Mouse (Mus musculus): ENCODE results near the gene Plxnb1.

Plxnb1 gene

DNA sequence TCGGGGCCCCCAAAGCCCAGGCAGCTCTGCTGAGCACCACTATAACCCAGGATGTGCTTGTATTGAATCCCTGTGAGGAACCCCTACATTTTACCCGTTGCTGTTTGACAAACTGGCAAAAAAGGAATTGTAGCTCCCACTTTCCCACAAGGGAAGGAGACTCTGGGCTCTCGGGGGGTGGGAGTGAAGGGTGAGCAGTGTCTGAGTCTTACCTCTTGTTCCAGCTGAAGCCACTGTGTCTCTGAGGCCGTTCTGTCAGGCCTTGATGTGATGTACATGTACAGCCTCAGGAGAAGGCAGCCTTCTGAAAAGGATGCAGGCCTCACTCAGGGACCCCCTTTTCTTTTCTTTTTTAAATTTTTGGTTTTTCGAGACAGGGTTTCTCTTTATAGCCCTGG, 34.3 kb upstream of the Plxnb1 start:
- DNase-seq (ENCODE audit: low read depth, low spot score) = no peak

DNA sequence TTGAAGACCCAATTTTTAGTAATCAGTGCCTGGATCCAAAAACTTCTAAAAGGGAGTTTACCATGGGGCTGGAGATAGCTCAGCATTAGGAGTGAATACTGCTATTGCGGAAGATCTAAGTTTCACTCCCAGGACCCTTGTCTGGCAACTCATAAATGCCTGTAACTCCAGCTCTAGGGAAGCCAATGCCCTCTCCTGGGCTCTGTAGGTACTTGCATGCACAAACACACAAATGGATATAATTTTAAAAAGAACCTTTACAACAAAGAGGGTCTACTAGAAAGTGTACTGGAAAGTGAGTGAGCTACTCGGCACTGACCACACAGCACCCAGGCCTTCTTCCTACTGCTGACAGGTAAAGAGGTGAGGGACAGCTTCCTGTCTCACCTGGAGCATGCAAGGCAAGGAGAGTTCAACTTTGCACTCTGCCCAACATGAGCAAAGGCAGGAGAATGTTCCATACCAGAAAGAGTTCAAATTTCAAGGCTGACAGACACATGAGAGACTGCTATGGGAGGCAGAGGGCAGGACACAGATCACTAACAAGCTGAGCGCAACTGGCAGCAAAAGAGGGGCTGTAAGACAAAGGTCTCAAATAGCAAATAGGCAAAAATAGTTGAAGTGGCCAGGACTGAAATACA, 27.0 kb upstream of the Plxnb1 start:
- DNase-seq (ENCODE audit: low read depth, low spot score) = no peak

DNA sequence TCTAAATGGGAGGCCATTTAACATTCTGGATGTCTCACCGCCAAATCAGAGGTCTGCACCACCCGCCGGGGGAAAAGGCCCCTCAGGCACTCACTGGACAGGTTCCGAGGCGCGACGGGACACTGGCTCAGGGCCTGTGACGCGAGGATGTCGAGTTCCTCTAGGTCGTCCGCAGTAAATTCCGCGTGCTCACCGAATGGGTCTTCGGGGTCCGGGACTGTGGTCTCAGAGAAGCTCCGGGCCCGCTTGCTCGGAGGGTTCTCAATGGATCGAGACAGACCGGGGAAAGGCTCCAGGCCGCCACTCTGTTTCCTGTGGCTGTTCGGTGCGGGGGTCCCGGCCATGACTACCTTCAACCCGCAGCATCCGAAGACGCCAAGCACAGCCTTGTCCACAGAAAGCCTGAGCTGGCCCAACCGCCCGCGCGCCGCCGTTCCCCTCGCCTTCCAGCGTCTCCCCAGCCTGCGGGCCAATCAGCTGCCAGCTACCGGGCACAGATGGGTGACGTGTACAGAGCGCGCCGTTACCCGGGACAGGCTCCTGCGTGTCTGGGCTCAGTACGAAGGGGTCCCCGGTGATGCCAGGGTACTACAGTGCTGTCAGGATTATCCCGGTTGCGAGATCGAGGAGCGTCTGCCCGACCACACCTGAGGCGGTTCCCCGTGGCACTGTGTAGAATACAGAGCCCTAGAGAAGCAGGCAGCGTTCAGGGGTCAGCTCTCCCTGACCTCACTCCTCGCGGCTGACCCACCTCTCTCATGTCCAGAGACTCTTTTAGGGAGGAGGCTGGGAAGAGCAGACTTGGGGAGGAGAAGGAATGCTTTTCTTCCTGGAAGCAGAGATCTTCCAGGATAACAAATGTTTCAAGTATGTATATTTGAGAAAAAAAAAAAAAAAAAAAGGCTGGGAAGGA, 21.3 kb upstream of the Plxnb1 start, which contains the start of gene Atrip:
Gene Atrip (minus strand): TSS at position 464 of the 913 bp plus-strand sequence.
- peak; percentile 93 for DNase-seq (ENCODE audit: low read depth, low spot score)

DNA sequence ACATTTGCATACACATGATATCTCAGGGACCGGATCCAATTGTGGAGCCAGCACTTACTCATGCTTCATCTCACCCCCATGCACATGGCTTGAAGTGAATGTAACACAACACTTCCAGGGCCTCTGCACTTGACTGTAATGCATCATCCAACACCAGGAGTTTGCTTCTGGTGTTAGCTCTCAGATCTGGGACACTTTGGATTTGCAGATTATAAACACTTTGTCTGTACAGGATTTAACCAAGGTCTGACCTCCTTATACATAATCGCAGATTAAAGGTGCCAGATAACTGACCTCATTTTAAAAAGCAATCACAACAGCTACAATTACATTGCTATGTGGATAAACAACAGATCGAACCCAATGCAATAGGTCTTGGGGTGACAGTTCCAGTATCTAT, 14.7 kb upstream of the Plxnb1 start:
- no peak for DNase-seq (ENCODE audit: low read depth, low spot score)

DNA sequence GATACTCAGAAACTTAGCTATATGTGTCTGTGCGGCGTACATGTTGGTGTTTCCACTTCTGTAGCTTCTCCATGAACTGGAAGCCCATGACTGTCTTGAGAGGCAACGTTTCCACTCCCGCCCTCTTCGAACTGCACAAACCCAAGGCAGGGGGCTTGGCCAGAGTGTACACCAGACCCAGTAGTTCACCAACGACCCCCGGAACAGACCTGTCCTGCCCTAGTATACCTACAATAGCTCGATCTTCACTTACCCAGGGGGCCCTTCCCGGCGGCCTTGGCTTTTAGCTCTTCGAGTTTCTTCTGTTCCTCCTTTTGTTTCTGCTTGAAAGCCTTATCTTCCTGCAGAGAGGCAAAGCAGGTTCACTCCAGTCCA, 13.5 kb upstream of the Plxnb1 start:
- no peak for DNase-seq (ENCODE audit: low read depth, low spot score)

DNA sequence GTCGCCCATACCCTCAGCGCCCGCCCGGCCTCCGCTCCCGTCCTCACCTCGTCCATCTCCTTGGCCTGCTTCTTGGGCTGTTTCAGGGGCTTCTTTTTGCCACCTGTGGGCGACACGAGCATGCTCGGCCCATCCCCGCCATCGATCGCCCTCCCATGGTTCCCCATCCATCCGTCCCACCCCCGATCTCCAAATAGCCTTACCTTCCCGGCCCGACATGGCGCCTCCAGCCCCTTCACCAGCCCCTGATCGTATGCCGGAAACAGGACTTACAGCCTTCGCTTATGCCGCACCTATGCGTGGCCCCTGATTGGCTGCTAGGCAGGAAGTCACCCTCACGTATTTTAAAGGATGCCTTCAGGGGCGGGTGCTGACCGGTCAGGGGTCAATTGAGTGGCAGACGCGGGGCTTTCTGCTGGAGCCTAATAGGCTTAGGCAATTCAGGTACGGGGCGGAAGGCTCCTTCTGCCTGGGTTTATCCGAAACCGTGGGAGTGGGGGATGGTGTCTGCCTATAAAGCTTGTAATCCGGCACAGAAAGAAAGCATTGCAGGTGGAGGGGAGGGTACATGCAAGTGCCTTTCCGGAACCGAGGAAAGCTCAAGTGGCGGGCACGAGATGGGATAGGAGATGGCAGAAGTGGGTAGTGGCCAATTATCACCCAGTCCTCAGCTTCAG, 12.9 kb upstream of the Plxnb1 start, which contains the start of the genes Ccdc51 and Tma7:
Gene Ccdc51 (plus strand): TSS at position 370 of the 677 bp plus-strand sequence.
Gene Tma7 (minus strand): TSS at position 464 of the 677 bp plus-strand sequence.
- DNase-seq (ENCODE audit: low read depth, low spot score) = peak; percentile 92

DNA sequence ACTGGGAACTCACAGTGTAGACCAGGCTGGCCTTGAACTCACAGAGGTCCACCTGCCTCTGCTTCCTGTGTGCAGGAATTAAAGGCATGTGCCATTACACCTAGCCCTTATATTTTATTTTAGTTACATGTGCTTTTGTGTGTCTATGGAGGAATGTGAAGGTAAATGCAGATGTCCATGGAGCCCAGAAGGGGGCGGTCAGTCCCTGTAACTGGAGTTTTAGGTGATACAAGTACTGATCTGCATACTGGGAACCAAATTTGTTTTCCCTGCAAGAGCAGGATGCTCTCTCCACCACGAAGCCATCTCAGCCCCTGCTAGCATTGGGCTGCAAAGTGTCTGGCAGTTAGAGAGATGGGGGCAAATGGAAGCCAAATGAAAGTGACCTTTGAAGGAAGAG, 10.3 kb upstream of the Plxnb1 start:
- peak; percentile 52 for DNase-seq (ENCODE audit: low read depth, low spot score)

DNA sequence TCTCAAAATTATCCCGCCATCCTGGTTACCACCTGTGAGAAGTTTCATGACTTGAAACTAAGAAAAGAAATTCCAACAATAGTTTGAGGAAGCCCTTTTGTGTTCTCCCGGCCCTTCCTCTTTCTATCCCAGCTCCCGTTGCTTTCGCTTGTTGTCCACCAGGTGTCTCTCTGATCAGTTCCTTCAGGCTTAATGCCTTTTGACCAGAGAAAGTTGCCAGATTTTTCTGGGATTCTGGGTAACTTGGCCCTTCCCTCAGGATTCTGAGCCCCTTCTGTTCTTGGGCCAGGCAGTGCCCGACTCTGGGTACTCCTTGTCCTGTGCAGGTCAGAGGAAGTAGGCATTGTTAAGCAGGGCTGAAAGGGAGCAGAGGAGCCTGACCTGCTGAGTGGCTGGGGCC, 7.2 kb upstream of the Plxnb1 start:
- peak; percentile 49 for DNase-seq (ENCODE audit: low read depth, low spot score)

DNA sequence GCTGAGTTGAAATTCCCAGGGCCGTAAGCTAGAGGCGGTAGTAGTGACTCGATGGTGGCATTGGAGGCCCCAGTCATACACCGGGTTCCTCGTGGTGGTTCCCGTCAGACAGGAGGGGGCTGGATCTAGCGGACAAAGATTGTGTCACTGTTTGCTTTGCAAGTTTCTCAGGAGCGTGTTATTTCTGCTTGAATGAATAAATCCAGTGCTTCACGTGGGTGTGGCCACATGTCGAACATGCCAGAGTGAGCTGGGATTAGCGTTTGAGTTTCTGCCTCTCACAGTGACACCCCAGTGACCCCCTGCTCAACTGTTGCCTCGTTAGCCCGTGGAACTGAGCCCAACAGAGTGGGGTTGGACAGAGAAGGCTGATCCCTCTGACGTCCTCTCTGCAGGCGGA, 4.7 kb upstream of the Plxnb1 start:
- DNase-seq (ENCODE audit: low read depth, low spot score) = no peak

DNA sequence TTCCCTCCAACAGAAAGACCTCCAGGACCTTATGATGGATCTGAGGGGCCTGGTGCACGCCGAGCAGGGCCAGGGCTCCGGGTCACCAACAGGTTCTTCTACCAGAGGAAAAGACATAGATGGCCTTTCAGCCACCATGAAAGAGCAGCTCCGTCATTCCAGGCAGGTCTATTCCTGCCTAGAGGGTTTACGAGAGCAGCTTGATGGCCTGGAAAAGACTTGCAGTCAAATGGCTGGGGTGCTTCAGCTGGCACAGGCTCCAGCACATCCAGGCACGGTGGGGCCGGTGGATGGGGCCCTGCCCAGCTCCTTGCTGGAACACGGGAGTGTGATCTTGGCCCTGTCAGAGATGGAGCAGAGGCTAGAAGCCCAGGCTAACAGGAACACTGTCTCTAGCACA, 3.4 kb upstream of the Plxnb1 start:
- no peak for DNase-seq (ENCODE audit: low read depth, low spot score)

DNA sequence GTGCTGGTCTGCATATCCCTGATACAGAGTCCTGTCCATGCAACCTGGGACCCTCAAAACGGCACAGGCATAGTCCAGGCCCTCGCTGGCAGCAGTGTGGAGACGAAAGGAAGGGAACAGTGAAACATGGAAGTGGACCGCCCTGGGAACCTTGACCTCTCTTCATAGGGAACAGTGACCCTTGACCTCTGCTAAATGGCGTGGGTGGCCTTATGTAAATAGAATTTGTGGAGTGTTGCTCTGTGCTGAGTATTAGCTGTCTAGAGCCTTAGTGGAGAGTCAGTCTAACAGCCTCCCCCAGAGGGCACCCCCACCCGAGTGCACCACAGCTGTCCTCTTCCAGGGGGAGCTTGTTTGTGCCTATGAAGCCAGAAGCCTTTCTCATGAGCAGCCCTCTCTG, 2.4 kb upstream of the Plxnb1 start:
- no peak for DNase-seq (ENCODE audit: low read depth, low spot score)

DNA sequence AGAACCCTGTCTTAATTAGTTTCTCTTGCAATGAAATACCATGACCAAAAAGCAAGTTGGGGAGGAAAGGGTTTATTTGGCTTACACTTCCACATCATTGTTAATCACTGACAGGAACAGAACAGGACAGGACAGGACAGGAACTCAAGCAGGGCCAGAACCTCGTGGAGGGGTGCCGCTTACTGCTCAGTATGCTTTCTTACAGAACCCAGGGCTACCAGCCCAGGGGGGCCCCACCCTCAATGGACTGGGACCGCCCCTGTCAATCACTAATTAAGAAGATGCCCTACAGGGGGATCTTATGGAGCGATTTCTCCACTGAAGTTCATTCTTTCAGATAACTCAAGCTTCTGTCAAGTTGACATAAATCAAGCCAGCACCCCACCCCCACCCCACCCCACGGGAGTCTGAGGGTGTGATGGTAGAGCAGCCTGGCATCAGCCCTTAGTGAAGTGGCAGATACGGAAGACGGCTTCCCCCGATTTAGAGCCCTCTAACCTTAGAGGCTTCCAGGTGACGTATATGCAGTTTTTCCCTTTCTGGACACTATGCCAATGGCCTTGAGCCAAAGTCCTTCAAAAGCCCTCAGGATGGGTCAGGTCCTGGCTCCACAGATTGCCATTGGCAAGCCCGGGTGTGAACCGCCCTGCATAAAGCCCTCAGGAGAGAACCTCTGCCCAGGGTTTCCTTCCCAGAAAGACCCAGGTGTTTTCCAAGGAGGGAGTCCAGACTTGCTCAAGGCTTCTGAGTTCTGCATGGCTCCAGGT, 1.2 kb upstream of the Plxnb1 start:
- no peak for DNase-seq (ENCODE audit: low read depth, low spot score)

DNA sequence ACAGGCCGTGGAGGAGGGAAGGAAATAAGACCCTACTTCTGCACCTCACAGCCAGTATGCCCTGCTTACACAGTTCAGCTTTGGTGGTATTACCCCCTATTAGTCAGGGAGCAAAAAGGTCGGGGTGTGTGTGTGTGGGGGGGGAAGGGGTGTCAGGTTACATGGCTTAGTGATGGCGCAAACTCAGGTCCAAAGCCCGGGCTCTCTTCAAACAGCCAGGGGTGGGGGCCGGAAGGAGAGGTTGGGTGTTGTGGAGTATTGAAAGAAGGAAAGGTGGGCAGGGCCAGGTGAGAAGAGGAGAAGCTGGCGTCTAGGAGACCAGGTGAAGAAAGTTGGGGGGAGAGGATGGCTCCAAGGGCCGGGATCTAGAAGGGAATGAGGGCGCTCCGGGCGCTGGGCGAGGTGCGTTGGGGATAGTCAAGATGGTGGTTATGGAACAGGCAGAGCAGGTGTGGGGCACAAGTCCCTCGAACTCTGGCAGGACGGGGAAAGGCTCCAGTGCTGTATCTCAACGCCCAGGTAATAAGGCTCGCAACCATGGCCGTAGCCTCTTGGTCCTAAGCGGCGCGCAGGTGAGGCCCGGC, 544 bp upstream of the Plxnb1 start:
- peak; percentile 23 for DNase-seq (ENCODE audit: low read depth, low spot score)

DNA sequence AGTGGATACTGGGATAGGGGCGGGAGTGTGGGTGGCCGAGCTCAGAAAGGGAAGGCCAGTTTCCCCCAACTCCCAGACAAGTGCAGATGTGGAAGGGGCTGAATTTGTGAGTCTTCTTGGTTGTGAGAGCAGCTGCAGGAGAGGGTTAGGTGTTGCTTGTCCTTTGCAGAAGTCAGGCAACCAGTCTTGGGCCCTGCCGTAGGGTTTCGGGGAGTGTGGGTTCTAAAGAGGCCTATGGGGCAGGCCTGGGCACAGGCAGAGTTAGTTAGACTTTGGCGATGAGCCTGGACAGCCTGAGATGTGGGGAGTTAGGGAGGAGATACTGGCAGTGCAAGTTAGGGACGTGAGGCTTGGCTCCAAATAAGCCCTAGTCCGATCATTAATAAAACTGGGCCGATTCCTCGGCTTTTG, 1.1 kb downstream of the Plxnb1 start:
- peak; percentile 16 for DNase-seq (ENCODE audit: low read depth, low spot score)

DNA sequence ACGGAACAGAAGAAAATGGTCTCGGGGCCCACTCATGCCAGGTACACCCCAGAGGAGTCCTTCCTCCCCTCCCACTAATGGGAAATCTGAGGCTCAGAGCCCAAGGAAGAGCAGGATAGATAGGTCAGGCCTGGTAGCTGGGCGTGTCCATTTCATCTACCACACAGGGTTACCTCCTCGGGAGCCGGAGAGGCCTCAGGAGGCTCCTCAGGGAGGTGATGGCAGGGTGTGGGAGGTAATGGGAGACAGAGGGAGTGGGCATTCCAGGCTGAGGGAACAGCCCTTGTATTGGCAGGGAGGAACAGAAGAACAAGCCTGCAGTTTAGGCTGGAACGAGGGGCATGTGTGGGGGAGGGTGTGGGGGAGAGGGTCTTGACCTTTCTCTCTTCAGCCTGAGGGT, 1.7 kb downstream of the Plxnb1 start:
- DNase-seq (ENCODE audit: low read depth, low spot score) = peak; percentile 43

DNA sequence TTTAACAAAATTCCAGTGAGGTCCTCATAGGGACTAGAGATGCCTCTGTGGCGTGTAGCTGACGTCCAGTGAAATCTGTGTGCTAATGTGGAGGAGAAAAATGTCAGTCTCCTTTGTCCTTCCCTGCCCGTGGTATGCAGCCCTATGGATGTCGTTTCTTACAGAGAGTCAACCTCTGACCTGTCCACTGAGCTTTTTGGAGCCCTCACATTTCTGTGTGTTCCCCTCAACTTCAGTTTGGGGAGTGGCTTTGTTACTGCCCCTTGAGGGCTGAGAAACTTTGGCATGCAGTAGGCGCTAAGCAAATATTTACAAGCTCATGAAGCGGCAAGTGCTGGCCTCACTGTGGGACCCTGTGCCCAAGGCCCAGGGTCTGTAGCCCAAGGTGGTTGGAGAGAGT, 2.1 kb downstream of the Plxnb1 start:
- no peak for DNase-seq (ENCODE audit: low read depth, low spot score)

DNA sequence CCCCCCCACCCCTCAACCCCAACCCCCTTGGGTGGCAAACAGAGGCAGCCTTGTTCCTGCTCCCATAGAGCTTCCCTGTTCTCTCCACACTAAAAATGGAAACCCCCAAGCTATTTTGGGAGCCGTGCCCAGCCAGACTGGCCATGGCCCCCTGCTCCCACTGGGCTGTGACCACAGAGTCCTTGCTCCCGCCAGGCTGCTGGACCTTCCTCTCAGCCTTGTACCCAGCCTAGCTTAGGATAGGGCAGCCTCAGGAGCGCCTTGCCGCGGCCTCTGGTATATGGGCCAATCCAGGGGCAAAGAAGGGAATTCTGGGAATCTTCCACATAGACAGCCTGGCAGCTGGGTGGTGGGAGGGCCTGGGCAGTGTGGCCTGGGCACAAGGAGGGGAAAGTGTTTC, 2.6 kb downstream of the Plxnb1 start:
- DNase-seq (ENCODE audit: low read depth, low spot score) = no peak

DNA sequence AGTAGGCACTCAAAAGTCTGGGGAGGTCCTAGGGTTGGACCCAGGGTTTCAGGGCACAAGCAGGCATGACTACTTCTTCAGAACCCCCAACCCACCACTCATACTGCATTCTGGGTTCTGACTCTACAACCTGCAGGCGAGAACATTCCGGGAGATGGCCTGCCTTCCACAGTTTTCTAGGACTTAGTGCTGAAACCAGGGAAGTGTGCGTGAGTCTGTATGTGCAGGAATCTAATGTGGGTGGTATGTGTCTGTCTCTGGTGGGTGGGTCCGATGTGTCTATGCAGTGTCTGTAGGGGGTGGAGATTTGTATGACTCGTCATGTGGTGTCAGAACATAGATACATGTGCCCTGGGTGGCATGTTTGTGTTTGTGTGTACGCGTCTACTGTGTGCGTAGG, 3.2 kb downstream of the Plxnb1 start:
- no peak for DNase-seq (ENCODE audit: low read depth, low spot score)

DNA sequence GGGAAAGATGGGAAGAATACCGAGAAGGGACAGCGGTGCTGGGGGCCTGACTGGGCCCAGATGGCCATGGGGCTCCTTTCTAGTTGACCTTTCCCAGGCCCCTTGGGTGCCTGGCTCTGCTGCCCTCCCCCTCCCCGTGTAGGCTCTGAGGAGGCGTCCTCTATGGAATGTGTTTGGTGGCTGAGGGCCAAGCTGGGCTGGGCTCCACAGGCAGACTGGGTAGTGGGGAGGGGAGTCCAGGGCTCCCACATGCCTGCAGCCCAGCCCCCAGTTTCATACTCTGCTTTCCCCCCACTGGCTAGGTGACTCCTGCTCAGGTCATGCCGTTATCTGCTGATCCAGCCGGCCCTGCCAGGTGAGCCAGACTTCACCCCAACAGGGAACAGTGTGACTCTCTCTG, 3.8 kb downstream of the Plxnb1 start:
- no peak for DNase-seq (ENCODE audit: low read depth, low spot score)

DNA sequence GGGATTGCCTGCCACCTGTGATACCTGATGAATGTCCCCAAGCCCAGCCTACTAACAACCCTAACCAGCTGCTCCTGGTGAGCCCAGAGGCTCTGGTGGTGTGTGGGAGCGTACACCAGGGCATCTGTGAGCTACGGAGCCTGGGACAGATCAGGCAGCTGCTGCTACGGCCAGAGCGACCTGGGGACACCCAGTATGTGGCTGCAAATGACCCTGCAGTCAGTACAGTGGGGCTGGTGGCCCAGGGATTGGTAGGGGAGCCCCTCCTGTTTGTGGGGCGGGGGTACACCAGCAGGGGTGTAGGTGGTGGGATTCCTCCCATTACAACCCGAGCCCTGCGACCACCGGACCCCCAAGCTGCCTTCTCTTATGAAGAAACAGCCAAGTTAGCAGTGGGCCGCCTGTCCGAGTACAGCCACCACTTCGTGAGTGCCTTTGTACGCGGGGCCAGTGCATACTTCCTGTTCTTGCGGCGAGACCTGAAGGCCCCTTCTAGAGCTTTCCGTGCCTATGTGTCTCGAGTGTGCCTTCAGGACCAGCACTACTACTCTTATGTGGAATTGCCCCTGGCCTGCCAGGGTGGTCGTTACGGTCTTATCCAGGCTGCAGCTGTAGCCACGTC, 5.2 kb downstream of the Plxnb1 start:
- DNase-seq (ENCODE audit: low read depth, low spot score) = no peak

DNA sequence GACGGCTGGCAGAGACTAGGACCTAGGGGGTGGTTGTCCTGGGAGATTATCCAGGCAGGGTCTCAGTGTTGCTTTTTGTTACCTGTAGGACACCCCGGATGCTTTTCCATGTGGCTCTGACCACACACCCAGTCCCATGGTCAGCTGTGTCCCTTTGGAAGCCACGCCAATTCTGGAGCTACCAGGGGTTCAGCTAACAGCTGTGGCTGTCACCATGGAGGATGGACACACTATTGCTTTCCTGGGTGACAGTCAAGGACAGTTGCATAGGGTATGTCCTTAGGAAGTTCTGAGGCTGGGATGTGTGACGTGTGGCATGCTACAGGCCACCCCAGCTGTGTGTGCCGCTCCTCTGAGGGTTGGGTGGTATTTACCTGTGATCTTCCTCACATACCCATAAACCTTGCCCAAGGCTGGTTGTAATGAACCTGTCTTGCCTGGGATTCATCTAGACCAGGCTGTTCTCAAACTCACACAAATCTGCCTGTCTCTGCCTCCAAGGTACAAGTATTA, 6.8 kb downstream of the Plxnb1 start:
- no peak for DNase-seq (ENCODE audit: low read depth, low spot score)

Measured in mesoderm, embryonic 11.5 days (tissue).